Mouse (Mus musculus) CH12.LX (cell line): ENCODE results near the gene Chrm4.

ENCODE experiments used
- CTCF ChIP-seq, 2 experiments: IDR thresholded peaks in 1 of 2; conservative IDR thresholded peaks in 1 of 2; 2 replicates each; pipeline ENCODE4 v1.5.1; 2011 to 2012; ENCODE audit warnings: low read depth in 2 of 2, low read length in 2 of 2, improper control_type of control experiment in 1 of 2, inconsistent platforms in 1 of 2, mild to moderate bottlenecking in 1 of 2, moderate library complexity in 1 of 2
- MAFK ChIP-seq: IDR thresholded peaks from 2 replicates; pipeline ENCODE4 v1.6.1; 2011; ENCODE audit warnings: low read length, improper control_type of control experiment; ENCODE audit not compliant: insufficient replicate concordance
- MAX ChIP-seq: IDR thresholded peaks from 2 replicates; pipeline ENCODE4 v1.6.1; 2011; ENCODE audit warnings: low read length, improper control_type of control experiment
- POLR2A ChIP-seq: IDR thresholded peaks from 2 replicates; pipeline ENCODE4 v1.6.1; 2011; ENCODE audit warnings: low read depth, mild to moderate bottlenecking, improper control_type of control experiment, low read length
- TBP ChIP-seq: conservative IDR thresholded peaks from 2 replicates; pipeline ENCODE4 v1.6.1; 2011; ENCODE audit warnings: low read depth, low read length, improper control_type of control experiment
- USF1 ChIP-seq: IDR thresholded peaks from 2 replicates; pipeline ENCODE4 v1.6.1; 2014; ENCODE audit warnings: low read depth, mild to moderate bottlenecking, inconsistent platforms, low read length, improper control_type of control experiment
- USF2 ChIP-seq: conservative IDR thresholded peaks from 2 replicates; pipeline ENCODE4 v1.6.1; 2011; ENCODE audit warnings: low read depth, low read length, improper control_type of control experiment

GRCm38 (mm10) chr2:91958701-91959457 lies 31.8 kb downstream of the Chrm4 start:
- no peak for TF ChIP-seq USF2
- no peak for TF ChIP-seq MAFK
- no peak for TF ChIP-seq MAX
- TF ChIP-seq USF1, result no peak
- peak; percentile 45 to 75 for TF ChIP-seq CTCF (conservative IDR thresholded peaks at IDR 0.05 in 1 of 2, IDR thresholded peaks at IDR 0.05 in 1 of 2; ENCODE audit: low read depth in 2 of 2, low read length in 2 of 2)
- no peak for TF ChIP-seq POLR2A
- no peak for TF ChIP-seq TBP
